ENCODE assay signal across 19 mouse cellular contexts in genomic region chr19:58582018-58582417, GRCm38 (mm10).
DNase-seq lines count a peak whose midpoint lies in the region; ATAC-seq and TF ChIP-seq lines count a peak whose summit lies in the region.
"Had no signal": no experiment of that assay in that cellular context is flagged by ENCODE, and none has a peak within 500 bp of the region (broad histone marks: within the 10 kb centered on the region; RNA-seq: fewer than 3 reads in every experiment).

No protein-coding gene starts in this region.

- H3K27ac ChIP-seq in kidney, embryonic 16.5 days (ENCODE audit: low read length) = no peak overlapping the region
- no peak overlapping the region for H3K27ac ChIP-seq in limb, embryonic 14.5 days (replicated peaks; ENCODE audit: low read depth, low read length)
- H3K27ac ChIP-seq: left cerebral cortex, adult 2 months; midbrain, embryonic 10.5 days had no signal

- no peaks in the 10 kb centered on the region for H3K27me3 ChIP-seq in kidney, embryonic 16.5 days (ENCODE audit: insufficient read depth, low read length)
- no peaks in the 10 kb centered on the region for H3K27me3 ChIP-seq in limb, embryonic 14.5 days (ENCODE audit: control insufficient read depth, insufficient read depth, low read length)
- H3K27me3 ChIP-seq: CH12.LX had no signal

- H3K9ac ChIP-seq in kidney, embryonic 16.5 days (replicated peaks; ENCODE audit: low read length) = no peak overlapping the region
- H3K9ac ChIP-seq in limb, embryonic 14.5 days (ENCODE audit: low read depth, low read length, severe bottlenecking) = no peak overlapping the region
- H3K9ac ChIP-seq: liver, postnatal 0 days had no signal

- H3K36me3 ChIP-seq in kidney, embryonic 16.5 days (ENCODE audit: insufficient read depth, low read length) = no peaks in the 10 kb centered on the region
- no peaks in the 10 kb centered on the region for H3K36me3 ChIP-seq in limb, embryonic 14.5 days (ENCODE audit: control insufficient read depth, insufficient read depth, low read length)
- H3K36me3 ChIP-seq: midbrain, embryonic 10.5 days had no signal

- peak; percentile 26 for DNase-seq in embryo, embryonic 10 days (ENCODE audit: low spot score)
- DNase-seq in embryo, embryonic 9.5 days (ENCODE audit: extremely low spot score) = no peak
- DNase-seq in embryo, embryonic 11 days = peak; percentile 43
- DNase-seq in limb, embryonic 14.5 days (ENCODE audit: low spot score) = peak; percentile 52
- DNase-seq in T-cell, adult 2 months (ENCODE audit: low spot score) = no peak
- no peak for DNase-seq in left cerebral cortex, postnatal 14 days (ENCODE audit: low spot score in 2 of 2)
- DNase-seq in lung, postnatal 14 days = no peak
- DNase-seq: cerebellum, adult 9-11 months; heart, postnatal 4 days; liver; liver, postnatal 0 days; thymus, postnatal 4 days had no signal

- WGBS in kidney, embryonic 16.5 days = 11% methylated on average over 7 of the region's 7 CpGs
- WGBS in limb, embryonic 14.5 days = 12% methylated on average over 7 of the region's 7 CpGs

- peaks cover 7% of the 10 kb centered on the region for H3K4me1 ChIP-seq in kidney, embryonic 16.5 days (ENCODE audit: insufficient read depth, low read length)
- H3K4me1 ChIP-seq in limb, embryonic 14.5 days (ENCODE audit: control insufficient read depth, insufficient read depth, low read length) = peaks cover 7% of the 10 kb centered on the region
- H3K4me1 ChIP-seq: midbrain, embryonic 10.5 days had no signal

- TF ChIP-seq POLR2A in limb, embryonic 14.5 days (IDR thresholded peaks at IDR 0.05; ENCODE audit: borderline replicate concordance, extremely low read depth, insufficient read depth, insufficient read length) = no peak

- H3K4me3 ChIP-seq in kidney, embryonic 16.5 days (ENCODE audit: low read length) = no peak overlapping the region
- no peak overlapping the region for H3K4me3 ChIP-seq in limb, embryonic 14.5 days (replicated peaks; ENCODE audit: low read length)
- H3K4me3 ChIP-seq: erythroblast, embryonic 14.5 days; left cerebral cortex, adult 2 months; midbrain, embryonic 10.5 days had no signal

- peak; percentile 63 for ATAC-seq in kidney, embryonic 16.5 days (ENCODE audit: low FRiP score, low TSS enrichment)
- ATAC-seq in limb, embryonic 14.5 days (ENCODE audit: low FRiP score, low read depth) = no peak
- ATAC-seq: forebrain, embryonic 16.5 days; hindbrain, embryonic 16.5 days; liver, postnatal 0 days had no signal

- 0 out of 2 replicates have a peak overlapping the region, but pooled peaks have one; percentile 12 for H3K4me2 ChIP-seq in kidney, embryonic 16.5 days (replicated peaks; ENCODE audit: low read depth, low read length)
- no peak overlapping the region for H3K4me2 ChIP-seq in limb, embryonic 14.5 days (replicated peaks; ENCODE audit: low read depth, low read length, severe bottlenecking)

- H3K9me3 ChIP-seq in kidney, embryonic 16.5 days (ENCODE audit: low read length) = no peaks in the 10 kb centered on the region
- no peaks in the 10 kb centered on the region for H3K9me3 ChIP-seq in limb, embryonic 14.5 days (ENCODE audit: control insufficient read depth, low read length)
- H3K9me3 ChIP-seq: midbrain, embryonic 10.5 days had no signal

- intact Hi-C loops in left cerebral cortex, postnatal 14 days (cut with DNase I) = no loop called here

Comparison
In these comparisons a context has a peak if more than half of its experiments do, and no peak if none do; other contexts are left out.
1. DNase-seq: peak in embryo, embryonic 10 days (single experiment), embryo, embryonic 11 days (single experiment) and limb, embryonic 14.5 days (single experiment); none in embryo, embryonic 9.5 days (single experiment), T-cell, adult 2 months (single experiment), left cerebral cortex, postnatal 14 days (0 of 2) and lung, postnatal 14 days (single experiment).